Comparison of ENCODE assay signal across 21 mouse cellular contexts in the genomic region with DNA sequence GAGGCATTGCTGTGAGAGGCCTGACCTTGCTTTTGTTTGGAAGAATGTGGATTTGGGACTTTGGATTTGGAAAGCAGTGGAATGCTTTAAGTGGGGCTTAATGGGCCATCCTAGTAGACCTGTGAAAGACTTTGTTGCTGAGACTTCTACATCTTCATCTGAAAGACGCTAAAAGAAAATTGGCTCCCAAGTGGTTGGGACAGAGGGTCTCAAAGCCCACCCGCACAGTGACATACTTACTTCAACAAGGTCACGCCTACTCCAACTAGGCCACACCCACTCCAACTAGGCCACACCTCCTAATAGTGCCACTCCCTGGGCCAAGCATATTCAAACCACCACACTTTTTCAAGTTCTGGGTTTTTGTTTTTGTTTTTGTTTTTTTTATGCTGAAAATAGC. TPM values are rescaled to one million over a fixed set of nuclear protein-coding genes. Genes with fewer than 3 reads are reported as not detected.
DNase-seq lines count a peak whose midpoint lies in the region; ATAC-seq and TF ChIP-seq lines count a peak whose summit lies in the region.
"Had no signal": no experiment of that assay in that cellular context is flagged by ENCODE, and none has a peak within 500 bp of the region (broad histone marks: within the 10 kb centered on the region; RNA-seq: fewer than 3 reads in every experiment).

No protein-coding gene starts in this region.

- no peak overlapping the region for H3K4me2 ChIP-seq in lung, postnatal 0 days (replicated peaks; ENCODE audit: low read depth, low read length)
- H3K4me2 ChIP-seq: embryonic facial prominence, embryonic 12.5 days had no signal

- no peak for ATAC-seq in lung, postnatal 0 days
- ATAC-seq: activated CD4-positive, CD25-positive, alpha-beta regulatory T cell, adult 4 months; forebrain, embryonic 14.5 days; forebrain, embryonic 16.5 days; Patski had no signal

- no peak for TF ChIP-seq EP300 in lung, postnatal 0 days (IDR thresholded peaks at IDR 0.05)

- intact Hi-C loops in left cerebral cortex, postnatal 10 days (cut with DNase I) = no loop called here

- no peak for TF ChIP-seq CTCF in lung, postnatal 0 days (IDR thresholded peaks at IDR 0.05)

- H3K36me3 ChIP-seq in lung, postnatal 0 days (ENCODE audit: insufficient read depth, low read length) = no peaks in the 10 kb centered on the region
- H3K36me3 ChIP-seq: embryonic facial prominence, embryonic 10.5 days; embryonic facial prominence, embryonic 12.5 days; G1E had no signal

- no peaks in the 10 kb centered on the region for H3K4me1 ChIP-seq in lung, postnatal 0 days (ENCODE audit: insufficient read depth, low read depth, low read length)
- H3K4me1 ChIP-seq: embryonic facial prominence, embryonic 12.5 days had no signal

- 90% methylated on average over 3 of the region's 3 CpGs for WGBS in lung, postnatal 0 days

- H3K27ac ChIP-seq in lung, postnatal 0 days (ENCODE audit: low read length) = no peak overlapping the region
- H3K27ac ChIP-seq: embryonic facial prominence, embryonic 10.5 days; embryonic facial prominence, embryonic 12.5 days had no signal

- peak; percentile 8 for DNase-seq in lung, postnatal 10 days
- DNase-seq in lung, postnatal 0 days (ENCODE audit: low spot score) = no peak
- peak; percentile 84 for DNase-seq in ES-CJ7 (ENCODE audit: low read depth, low spot score)
- peak; percentile 60 for DNase-seq in R1 (ENCODE audit: low read depth, low spot score)
- no peak for DNase-seq in left cerebral cortex, postnatal 10 days (ENCODE audit: extremely low spot score in 1 of 2, low spot score in 2 of 2)
- no peak for DNase-seq in left cerebral cortex, adult 11 months (ENCODE audit: low spot score)
- DNase-seq: adrenal gland, adult 8-10 months; adrenal gland, postnatal 14 days; adrenal gland, postnatal 36 days; cerebellum, adult 11-12 months; cerebellum, adult 2 months; cerebellum, adult 9-10 months; cerebellum, postnatal 10 days; cerebellum, postnatal 25 days had no signal

- no peaks in the 10 kb centered on the region for H3K27me3 ChIP-seq in lung, postnatal 0 days (replicated peaks; ENCODE audit: insufficient read depth, low read length)
- H3K27me3 ChIP-seq: embryonic facial prominence, embryonic 12.5 days; Patski had no signal

- H3K4me3 ChIP-seq in lung, postnatal 0 days (ENCODE audit: low read depth, low read length) = no peak overlapping the region
- H3K4me3 ChIP-seq: embryonic facial prominence, embryonic 10.5 days; embryonic facial prominence, embryonic 12.5 days had no signal

- H3K9ac ChIP-seq in lung, postnatal 0 days (replicated peaks; ENCODE audit: low read depth) = no peak overlapping the region
- H3K9ac ChIP-seq: embryonic facial prominence, embryonic 12.5 days had no signal

- no peaks in the 10 kb centered on the region for H3K9me3 ChIP-seq in lung, postnatal 0 days (ENCODE audit: low read length)
- H3K9me3 ChIP-seq: embryonic facial prominence, embryonic 10.5 days; embryonic facial prominence, embryonic 12.5 days; G1E had no signal

RNA-seq across cellular contexts. Expression of gene Sirt1, which starts 36.8 kb away (rescaled TPM):
- 5.4 and 5.5 TPM in 2 replicates for polyA plus RNA-seq in lung, postnatal 0 days (2015; fragmentation: Nextera tagmentation; extraction: Ambion mirVana)
- total RNA-seq in left cerebral cortex, postnatal 10 days (2021) = 10 to 100 TPM; 12.8 TPM

RNA-seq across cellular contexts. Expression of gene Dnajc12, which starts 37.5 kb away (rescaled TPM):
- 18.4 and 20.0 TPM in 2 replicates for polyA plus RNA-seq in lung, postnatal 0 days (2015; fragmentation: Nextera tagmentation; extraction: Ambion mirVana)
- 10 to 100 TPM in 1 of 2 experiments, 1 to 10 TPM in 1; 9.0 to 13.0 TPM for total RNA-seq in left cerebral cortex, postnatal 10 days (2021)

Comparison
In these comparisons a context has a peak if more than half of its experiments do, and no peak if none do; other contexts are left out.
1. DNase-seq: peak in lung, postnatal 10 days (single experiment), ES-CJ7 (single experiment) and R1 (single experiment); none in lung, postnatal 0 days (single experiment), left cerebral cortex, postnatal 10 days (0 of 2) and left cerebral cortex, adult 11 months (single experiment).